Mouse (Mus musculus) CD4-positive, CD25-positive, alpha-beta regulatory T cell, adult 4 months (primary cell): ENCODE measurements around the gene Morf4l2. TPM values are rescaled to one million over a fixed set of nuclear protein-coding genes. Genes with fewer than 3 reads are reported as not detected.
"Not testable (repeated sequence)": the region's sequence is repeated elsewhere in the genome, so short reads cannot be mapped to it uniquely, and the experiment has no call there.

Experiments used
- ATAC-seq: one replicate; pipeline ENCODE4 v1.8.0; 2017
- polyA plus RNA-seq, 2 experiments: library from polyadenylated mRNA; unstranded; fragments of 100-300 nt; shearing (Covaris generic); gene quantifications; one replicate each; pipeline ENCODE4 v1.2.1; 2017

Gene Morf4l2
- polyA plus RNA-seq, 2 experiments from 2014 or later: 77.2 to 78.0 TPM

- ATAC-seq: no peak
These were observed 50.3 kb downstream of the Morf4l2 start for GRCm38 (mm10) chrX:136693196-136693595.

- no peak for ATAC-seq
These were observed 51.2 kb downstream of the Morf4l2 start for GRCm38 (mm10) chrX:136692294-136692675.

GRCm38 (mm10) chrX:136691606-136692293 is 51.7 kb downstream of the Morf4l2 start:
- not testable (repeated sequence) for ATAC-seq

Other genes starting within 250 kb of the Morf4l2 start
- not detected for gene Kir3dl1, start 225.7 kb downstream of the Morf4l2 start, polyA plus RNA-seq
- gene Kir3dl2, start 199.6 kb downstream of the Morf4l2 start, polyA plus RNA-seq: not detected
- gene Tceal3, start 152.8 kb downstream of the Morf4l2 start, polyA plus RNA-seq: 1 to 10 TPM in 1 of 2 experiments, under 1 TPM in 1; 0.85 to 1.4 TPM
- gene Tceal1, start 35.7 kb downstream of the Morf4l2 start, polyA plus RNA-seq: not detected
- gene Glra4, start 36.5 kb upstream of the Morf4l2 start, polyA plus RNA-seq: not detected
- gene Plp1, start 79.0 kb upstream of the Morf4l2 start, polyA plus RNA-seq: 1 to 10 TPM; 2.1 to 3.2 TPM
- not detected for gene Rab9b, start 125.1 kb upstream of the Morf4l2 start, polyA plus RNA-seq
- gene H2bfm, start 183.6 kb upstream of the Morf4l2 start, polyA plus RNA-seq: not detected
- 10 to 100 TPM; 12.5 to 78.4 TPM for gene Tmsb15b2, start 231.8 kb upstream of the Morf4l2 start, polyA plus RNA-seq
- 10 to 100 TPM in 1 of 2 experiments, 1 to 10 TPM in 1; 3.0 to 17.7 TPM for gene Tmsb15l, start 233.2 kb upstream of the Morf4l2 start, polyA plus RNA-seq
- 10 to 100 TPM; 24.2 to 27.3 TPM for gene Tmsb15b1, start 233.2 kb upstream of the Morf4l2 start, polyA plus RNA-seq
- gene Zcchc18, start 249.5 kb upstream of the Morf4l2 start, polyA plus RNA-seq: 10 to 100 TPM; 45.7 to 49.4 TPM